In the genomic region with DNA sequence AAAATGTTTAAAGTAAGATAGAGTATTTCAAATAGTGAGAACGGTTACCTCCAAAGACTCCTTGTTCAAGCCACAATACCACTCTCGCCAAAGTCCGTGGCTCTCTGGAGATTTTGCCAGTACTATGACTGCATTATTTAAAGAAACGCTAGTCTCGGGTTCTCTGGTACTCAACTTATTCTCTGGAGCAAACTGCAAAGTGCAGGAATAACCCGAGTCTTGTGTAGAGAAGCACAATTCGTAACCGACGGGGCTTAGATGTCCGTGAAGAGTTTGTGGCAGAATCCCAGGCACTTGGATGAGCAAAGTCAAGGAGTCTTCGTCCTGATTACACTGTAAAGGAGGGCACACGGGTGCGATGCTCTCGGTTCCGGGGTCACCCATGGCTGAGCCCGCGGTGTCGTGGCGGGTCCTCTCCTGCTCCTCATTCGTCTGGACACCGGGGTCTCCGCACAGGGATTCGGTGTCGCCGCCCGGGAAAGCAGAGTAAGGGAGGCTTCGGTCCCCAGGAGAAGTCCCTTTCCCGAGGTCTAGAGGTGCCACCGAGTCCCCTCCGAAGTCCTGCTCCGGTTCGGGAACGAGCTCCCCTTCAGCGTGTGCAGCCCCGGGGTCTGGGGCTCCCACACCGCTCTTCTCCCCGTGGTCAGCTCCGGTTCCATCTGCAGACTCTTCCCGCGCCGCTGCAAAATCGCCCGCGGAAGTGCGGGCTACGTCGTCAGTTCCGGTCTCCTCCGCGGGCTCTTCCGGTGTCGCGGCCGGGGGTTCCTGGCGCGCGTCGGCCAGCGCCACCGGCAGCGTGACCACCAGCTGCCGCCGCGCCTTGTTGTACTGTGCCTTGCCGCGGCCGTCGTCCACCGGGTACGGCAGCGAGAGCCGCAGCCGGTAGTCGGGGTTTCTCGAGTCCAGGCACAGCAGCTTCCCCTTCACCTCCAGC, we compare ENCODE assay signal across 8 mouse cellular contexts. TPM values are rescaled to one million over a fixed set of nuclear protein-coding genes. Genes with fewer than 3 reads are reported as not detected.
DNase-seq lines count a peak whose midpoint lies in the region; ATAC-seq and TF ChIP-seq lines count a peak whose summit lies in the region.

A gene (minus strand): TSS at position 661 of the 934 bp plus-strand sequence.

- peak; percentile 82 for ATAC-seq in embryonic facial prominence, embryonic 14.5 days (ENCODE audit: low read depth)
- peak; percentile 72 for ATAC-seq in liver, embryonic 11.5 days (replicated peaks; ENCODE audit: low FRiP score)

- peak; percentile 53 to 65 for DNase-seq in B cell, adult 2 months
- DNase-seq in adrenal gland, postnatal 4 days (ENCODE audit: low spot score in 2 of 2) = peak; percentile 33 to 46
- peak; percentile 90 for DNase-seq in embryonic facial prominence, embryonic 14.5 days (ENCODE audit: low spot score)
- peak; percentile 60 for DNase-seq in heart, adult 8-10 months (ENCODE audit: low spot score)
- DNase-seq in kidney, adult 8-10 months = peak; percentile 42 to 56
- peak; percentile 79 for DNase-seq in liver, embryonic 11.5 days (ENCODE audit: low spot score)
- DNase-seq in spleen, postnatal 4 days (ENCODE audit: low spot score in 2 of 2) = peak; percentile 68 to 84

- peaks cover 30% of the 10 kb centered on the region for H3K36me3 ChIP-seq in embryonic facial prominence, embryonic 14.5 days (ENCODE audit: control insufficient read depth, insufficient read depth, low read length)
- H3K36me3 ChIP-seq in liver, embryonic 11.5 days (ENCODE audit: control insufficient read depth, insufficient read depth, low read length) = peaks cover 16% of the 10 kb centered on the region; the same call in 1 of the 2 replicates
- peaks cover 4% of the 10 kb centered on the region for H3K36me3 ChIP-seq in myocyte (ENCODE audit: control insufficient read depth, insufficient read depth)

- no peaks in the 10 kb centered on the region for H3K9me3 ChIP-seq in embryonic facial prominence, embryonic 14.5 days (ENCODE audit: control insufficient read depth, low read length)
- H3K9me3 ChIP-seq in liver, embryonic 11.5 days (ENCODE audit: control insufficient read depth, low read length) = no peaks in the 10 kb centered on the region

- peak; percentile 99 for TF ChIP-seq POLR2A in myocyte (IDR thresholded peaks at IDR 0.05; ENCODE audit: insufficient read length, low read depth)

- H3K79me2 ChIP-seq in myocyte (ENCODE audit: control insufficient read depth, insufficient read depth) = peaks cover 43% of the 10 kb centered on the region

- H3K9ac ChIP-seq in embryonic facial prominence, embryonic 14.5 days (ENCODE audit: low read depth, low read length) = peak within 1 kb of the TSS; percentile 86
- peak within 1 kb of the TSS; percentile 96 for H3K9ac ChIP-seq in liver, embryonic 11.5 days (ENCODE audit: low read depth, low read length)

- peak within 1 kb of the TSS; percentile 91 for H3K27ac ChIP-seq in embryonic facial prominence, embryonic 14.5 days (replicated peaks; ENCODE audit: low read depth, low read length)
- peak within 1 kb of the TSS; percentile 89 for H3K27ac ChIP-seq in liver, embryonic 11.5 days (ENCODE audit: low read depth, low read length)

- peak within 1 kb of the TSS; percentile 78 for H3K4me2 ChIP-seq in embryonic facial prominence, embryonic 14.5 days (ENCODE audit: low read depth, low read length)
- peak within 1 kb of the TSS; percentile 82 for H3K4me2 ChIP-seq in liver, embryonic 11.5 days
- peak within 1 kb of the TSS; percentile 91 for H3K4me2 ChIP-seq in myocyte (ENCODE audit: low read depth)

- WGBS in embryonic facial prominence, embryonic 14.5 days = 1% methylated on average over 30 of the region's 75 CpGs
- WGBS in liver, embryonic 11.5 days = under 1% methylated on average over 75 of the region's 75 CpGs

- no peaks in the 10 kb centered on the region for H3K27me3 ChIP-seq in embryonic facial prominence, embryonic 14.5 days (replicated peaks; ENCODE audit: control insufficient read depth, insufficient read depth, low read length)
- no peaks in the 10 kb centered on the region for H3K27me3 ChIP-seq in liver, embryonic 11.5 days (replicated peaks; ENCODE audit: control insufficient read depth, insufficient read depth, low read length)
- H3K27me3 ChIP-seq in myocyte (ENCODE audit: control insufficient read depth, insufficient read depth, insufficient read length) = no peaks in the 10 kb centered on the region

- peaks cover 21% of the 10 kb centered on the region for H3K4me1 ChIP-seq in embryonic facial prominence, embryonic 14.5 days (ENCODE audit: control insufficient read depth, insufficient read depth, low read length)
- peaks cover 14% of the 10 kb centered on the region for H3K4me1 ChIP-seq in liver, embryonic 11.5 days (replicated peaks; ENCODE audit: control insufficient read depth, insufficient read depth, low read length)

- H3K4me3 ChIP-seq in embryonic facial prominence, embryonic 14.5 days (ENCODE audit: low read depth, low read length) = peak within 1 kb of the TSS; percentile 95
- peak within 1 kb of the TSS; percentile 99 for H3K4me3 ChIP-seq in liver, embryonic 11.5 days (ENCODE audit: low read depth, low read length)
- peak within 1 kb of the TSS; percentile 85 for H3K4me3 ChIP-seq in myocyte

- H3ac ChIP-seq in myocyte (ENCODE audit: control insufficient read depth, insufficient read length) = peak within 1 kb of the TSS; percentile 72

TF ChIP-seq in myocyte, 11 proteins besides CTCF, POLR2A, EP300 and RAD21:
- TF ChIP-seq MYOD1 (IDR thresholded peaks at IDR 0.05; ENCODE audit: control insufficient read depth in 1 of 3, insufficient read length in 2 of 3, low read depth in 2 of 3) (peak in 2 of 3 experiments; percentile 34 to 76), USF1 (IDR thresholded peaks at IDR 0.05; ENCODE audit: low read depth) (no peak), CEBPB (IDR thresholded peaks at IDR 0.05; ENCODE audit: insufficient read depth, poor library complexity, severe bottlenecking) (no peak), MYOG (IDR thresholded peaks at IDR 0.05; ENCODE audit: control insufficient read depth in 1 of 3, insufficient read depth in 1 of 3, insufficient read length in 2 of 3, low read depth in 2 of 3) (peak in 1 of 3 experiments; percentile 72), TCF3 (IDR thresholded peaks at IDR 0.05; ENCODE audit: insufficient read length, low read depth) (no peak), MAX (IDR thresholded peaks at IDR 0.05; ENCODE audit: low read depth) (no peak), SRF (IDR thresholded peaks at IDR 0.05; ENCODE audit: control insufficient read depth, insufficient read length, low read depth) (no peak), E2F4 (IDR thresholded peaks at IDR 0.05; ENCODE audit: insufficient read depth) (peak; percentile 92), TCF12 (IDR thresholded peaks at IDR 0.05; ENCODE audit: insufficient read depth, poor library complexity, severe bottlenecking) (no peak), POLR2AphosphoS2 (IDR thresholded peaks at IDR 0.05; ENCODE audit: insufficient read length, low read depth) (peak; percentile 95), REST (IDR thresholded peaks at IDR 0.05; ENCODE audit: insufficient read depth, insufficient read length) (no peak)

RNA-seq across cellular contexts. Expression of the gene that starts here (rescaled TPM):
- 1 to 10 TPM; 7.2 to 9.2 TPM for total RNA-seq in adrenal gland, postnatal 4 days (2021)
- 18.2 and 23.2 TPM in 2 replicates for polyA plus RNA-seq in embryonic facial prominence, embryonic 14.5 days (2014; fragmentation: Nextera tagmentation; extraction: Ambion mirVana)
- total RNA-seq in heart, adult 8-10 months (2022) = 1 to 10 TPM; 2.6 to 4.0 (median 3.3) TPM
- 28.6 and 29.8 TPM in 2 replicates for polyA plus RNA-seq in liver, embryonic 11.5 days (2014; fragmentation: Nextera tagmentation; extraction: Ambion mirVana)
- 2.6 TPM for polyA plus RNA-seq in myocyte (2012; fragmentation: generic; extraction: Trizol)

Comparison
In these comparisons a context has a peak if more than half of its experiments do, and no peak if none do; other contexts are left out.
1. Peak in every context shown above with its lines: DNase-seq, ATAC-seq, H3K4me3 ChIP-seq and H3K27ac ChIP-seq.
2. DNase-seq: peak in every context shown above with its lines; median percentile 90 in embryonic facial prominence, embryonic 14.5 days; 79 in liver, embryonic 11.5 days; 76 in spleen, postnatal 4 days; 60 in heart, adult 8-10 months; 59 in B cell, adult 2 months; 49 in kidney, adult 8-10 months; 40 in adrenal gland, postnatal 4 days.